Mouse (Mus musculus) heart, postnatal 0 days (tissue): ENCODE data around the gene Gm10964. TPM values are rescaled to one million over a fixed set of nuclear protein-coding genes. Genes with fewer than 3 reads are reported as not detected.

Experiments used
- ATAC-seq: fragments of 200-750 bp; cut with Nextera tagmentation; 2 replicates; pipeline ENCODE4 v1.8.0; 2017; ENCODE audit warnings: low read depth, moderate number of reproducible peaks, moderate library complexity; ENCODE audit not compliant: insufficient read depth
- DNase-seq: peaks from one replicate; pipeline ENCODE4 v3.0.0-alpha.2; 2016; ENCODE audit warnings: low spot score
- H3K27ac ChIP-seq: fragments of 300-500 bp; sonication (generic); 2 replicates; pipeline ENCODE4 v1.5.1; 2014; ENCODE audit warnings: low read depth, mild to moderate bottlenecking
- H3K27me3 ChIP-seq: fragments of 300-500 bp; sonication (generic); 2 replicates; pipeline ENCODE4 v1.6.1; 2014; ENCODE audit warnings: low read length, mixed read lengths; ENCODE audit not compliant: control insufficient read depth, insufficient read depth
- H3K36me3 ChIP-seq: fragments of 300-500 bp; sonication (generic); replicated peaks from 2 replicates; pipeline ENCODE4 v1.6.1; 2014; ENCODE audit warnings: low read length, mixed read lengths; ENCODE audit not compliant: control insufficient read depth, insufficient read depth
- H3K4me1 ChIP-seq: fragments of 300-500 bp; sonication (generic); 2 replicates; pipeline ENCODE4 v1.6.1; 2014; ENCODE audit warnings: antibody characterized with exemption; ENCODE audit not compliant: control insufficient read depth, insufficient read depth
- H3K4me2 ChIP-seq: fragments of 300-500 bp; sonication (generic); 2 replicates; pipeline ENCODE4 v1.6.1; 2014; ENCODE audit warnings: low read depth, mild to moderate bottlenecking, low read length, moderate library complexity
- H3K4me3 ChIP-seq: fragments of 300-500 bp; sonication (generic); 2 replicates; pipeline ENCODE4 v1.5.1; 2014; ENCODE audit warnings: low read depth, low read length
- H3K9ac ChIP-seq: fragments of 300-500 bp; sonication (generic); replicated peaks from 2 replicates; pipeline ENCODE4 v1.6.1; 2014; ENCODE audit warnings: low read depth, low read length, mixed read lengths
- H3K9me3 ChIP-seq: fragments of 300-500 bp; sonication (generic); replicated peaks from 2 replicates; pipeline ENCODE4 v1.6.1; 2016; ENCODE audit warnings: low read length; ENCODE audit not compliant: control insufficient read depth
- CTCF ChIP-seq: IDR thresholded peaks from 2 replicates; pipeline ENCODE4 v1.5.1; 2016; ENCODE audit warnings: antibody characterized with exemption, control low read depth, low read depth
- EP300 ChIP-seq: IDR thresholded peaks from 2 replicates; pipeline ENCODE4 v1.6.1; 2016; ENCODE audit warnings: antibody characterized with exemption, low read depth
- WGBS: fragments of 180-500 bp; shearing (Covaris S2); extraction: QIAGEN DNeasy Blood & Tissue Kit; methylation state at CpG from one replicate; pipeline ENCODE4 v1.1.7; 2014; 5-methylcytosine and 5-hydroxymethylcytosine counted together
- polyA plus RNA-seq: library from polyadenylated mRNA; unstranded; fragments of >200 nt; fragmentation: Nextera tagmentation; extraction: Ambion mirVana; gene quantifications from 2 replicates; pipeline ENCODE4 v1.2.1, GENCODE M21; 2015
- total RNA-seq: library from RNA; depleted of rRNA; stranded (reverse); fragments of >200 nt; gene quantifications from 2 replicates; pipeline ENCODE4 v1.2.3, GENCODE M21; 2014; ENCODE audit warnings: low replicate concordance

The Gm10964 gene
- total and polyA plus RNA-seq, 2 experiments from 2014 or later: not detected

DNA sequence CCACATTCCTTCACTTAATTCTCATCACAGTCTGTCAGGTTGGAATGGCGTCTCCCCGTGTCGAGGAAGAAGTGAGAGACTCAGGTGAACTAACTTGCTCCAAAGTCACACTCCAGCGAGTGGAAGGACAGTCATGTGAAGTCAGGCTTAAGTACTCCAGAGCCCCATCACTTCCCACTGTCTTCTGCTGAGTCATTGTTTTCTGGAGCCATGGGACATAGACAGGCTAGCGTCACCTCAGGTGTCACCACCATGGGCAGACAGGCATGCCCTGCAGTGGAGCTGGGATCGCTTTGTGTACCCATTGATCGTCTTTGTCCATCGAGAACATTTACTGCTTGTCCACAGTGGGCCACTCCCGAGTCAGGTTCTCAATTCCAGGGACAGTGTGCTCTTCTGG, 9.3 kb upstream of the Gm10964 start:
- H3K9ac ChIP-seq: no peak overlapping the region
- no peaks in the 10 kb centered on the region for H3K27me3 ChIP-seq
- no peak overlapping the region for H3K27ac ChIP-seq
- H3K36me3 ChIP-seq: no peaks in the 10 kb centered on the region
- no peaks in the 10 kb centered on the region for H3K9me3 ChIP-seq
- no peak overlapping the region for H3K4me3 ChIP-seq
- H3K4me1 ChIP-seq: peaks cover under 1% of the 10 kb centered on the region; the same call in 1 of the 2 replicates
- no peak for TF ChIP-seq CTCF
- TF ChIP-seq EP300: no peak
- no peak overlapping the region for H3K4me2 ChIP-seq
- no peak for ATAC-seq
- no peak for DNase-seq
- WGBS: 75% methylated on average over 9 of the region's 9 CpGs

DNA sequence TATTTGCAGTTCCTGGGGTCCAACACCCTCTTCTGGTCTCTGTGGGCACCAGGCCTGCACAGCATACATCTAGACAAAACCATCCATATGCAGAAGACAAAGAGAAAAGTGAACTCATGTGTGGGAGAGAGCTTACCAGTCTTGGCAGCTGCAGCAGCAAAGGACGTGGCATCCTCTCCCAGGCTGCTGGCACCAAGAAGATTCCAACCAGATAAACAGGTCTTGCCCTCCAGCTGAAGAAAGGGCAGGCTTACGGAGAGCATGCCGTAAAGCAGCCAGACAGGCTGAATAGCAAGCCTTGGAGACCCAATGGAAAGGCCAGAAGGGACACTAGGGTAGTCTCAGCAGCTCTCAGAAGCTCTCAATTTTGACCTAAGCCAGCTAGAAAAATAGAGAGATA, 7.0 kb upstream of the Gm10964 start:
- 90% methylated on average over 3 of the region's 3 CpGs for WGBS

DNA sequence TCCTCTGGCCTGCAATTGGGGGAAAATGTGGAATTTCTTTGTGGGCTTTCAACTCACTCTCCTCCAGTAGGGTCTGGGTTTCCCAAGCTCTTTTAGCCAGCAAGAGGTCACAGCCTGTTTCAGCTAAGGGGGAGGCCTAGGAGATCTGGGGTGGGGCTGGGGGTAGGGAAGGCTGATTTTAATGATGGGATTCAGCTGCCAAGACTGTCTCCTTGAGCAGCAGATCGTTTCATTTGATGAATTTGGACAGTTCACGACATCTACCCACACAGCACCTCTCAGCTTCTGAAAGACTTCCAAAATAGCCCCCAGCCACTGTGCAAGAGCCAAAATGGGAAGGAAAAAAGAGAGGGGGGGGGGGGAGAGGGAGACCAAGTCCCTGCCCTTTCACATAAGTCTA, 6.0 kb upstream of the Gm10964 start:
- H3K4me3 ChIP-seq: no peak overlapping the region
- ATAC-seq: no peak
- H3K36me3 ChIP-seq: no peaks in the 10 kb centered on the region
- no peak for DNase-seq
- no peaks in the 10 kb centered on the region for H3K27me3 ChIP-seq
- no peaks in the 10 kb centered on the region for H3K9me3 ChIP-seq
- H3K4me1 ChIP-seq: peaks cover 31% of the 10 kb centered on the region
- no peak overlapping the region for H3K4me2 ChIP-seq
- no peak overlapping the region for H3K9ac ChIP-seq
- TF ChIP-seq EP300 (no peak), CTCF (no peak)
- WGBS: 43% methylated on average over 2 of the region's 2 CpGs
- no peak overlapping the region for H3K27ac ChIP-seq

More for the DNA sequence above, 7.0 kb upstream of the Gm10964 start:
- Histone ChIP-seq H3K4me2 (no peak overlapping the region), H3K9me3 (no peaks in the 10 kb centered on the region), H3K27ac (no peak overlapping the region), H3K4me3 (no peak overlapping the region), H3K36me3 (no peaks in the 10 kb centered on the region), H3K4me1 (peaks cover 23% of the 10 kb centered on the region), H3K9ac (no peak overlapping the region), H3K27me3 (no peaks in the 10 kb centered on the region)
- no peak for DNase-seq
- no peak for TF ChIP-seq EP300
- no peak for TF ChIP-seq CTCF
- no peak for ATAC-seq

DNA sequence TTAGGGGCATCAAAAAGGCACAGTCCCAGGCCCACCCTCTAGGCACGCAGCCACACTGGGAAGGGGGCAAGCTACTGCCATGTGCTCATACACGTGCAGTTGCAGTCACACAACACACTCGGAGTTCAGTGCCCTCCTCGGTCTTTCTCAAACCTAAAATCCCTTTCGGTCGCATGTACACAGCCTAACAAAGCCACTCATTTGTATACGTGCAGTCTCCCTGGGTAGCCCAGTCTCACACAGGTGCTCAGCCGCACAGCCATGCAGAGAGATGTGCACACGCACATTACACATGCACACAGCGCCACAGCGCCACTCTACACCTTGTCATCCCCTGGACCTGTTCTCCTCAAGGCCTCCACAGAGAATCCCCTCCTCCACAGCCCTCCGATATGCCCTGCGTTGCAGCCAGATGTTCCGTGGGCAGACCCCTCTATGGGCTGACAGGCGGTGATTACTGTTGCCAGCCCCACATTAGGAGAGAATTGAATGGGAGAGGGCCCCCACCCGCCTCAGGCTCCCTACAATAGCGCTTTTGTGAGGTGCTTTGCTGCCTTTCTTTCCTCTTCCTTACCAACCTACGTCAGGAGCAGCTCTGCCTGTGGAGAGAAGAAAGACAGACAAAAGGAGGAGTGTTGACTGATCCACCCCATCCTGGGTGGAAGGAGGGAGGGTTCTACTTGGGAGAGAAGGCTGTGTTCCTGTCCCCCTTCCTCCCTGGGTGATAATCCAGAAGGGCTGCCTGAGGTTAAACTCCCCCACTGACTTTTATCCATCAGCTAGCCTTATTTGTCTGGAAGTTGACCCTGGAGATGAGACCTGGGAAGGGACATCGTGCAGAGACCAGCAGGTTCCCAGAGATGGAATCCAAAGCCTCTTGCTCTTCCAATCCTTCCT, 5.1 kb upstream of the Gm10964 start:
- peak overlapping the region; percentile 35; the same call in 1 of the 2 replicates for H3K4me2 ChIP-seq
- no peak for DNase-seq
- WGBS: 53% methylated on average over 19 of the region's 19 CpGs
- no peak for TF ChIP-seq EP300
- TF ChIP-seq CTCF: no peak
- no peak overlapping the region for H3K9ac ChIP-seq
- H3K4me3 ChIP-seq: no peak overlapping the region
- no peak overlapping the region for H3K27ac ChIP-seq
- no peak for ATAC-seq
- H3K27me3 ChIP-seq: no peaks in the 10 kb centered on the region
- no peaks in the 10 kb centered on the region for H3K9me3 ChIP-seq
- 0 out of 2 replicates have a peak, but pooled peaks cover 3% of the 10 kb centered on the region for H3K36me3 ChIP-seq
- H3K4me1 ChIP-seq: peaks cover 31% of the 10 kb centered on the region

DNA sequence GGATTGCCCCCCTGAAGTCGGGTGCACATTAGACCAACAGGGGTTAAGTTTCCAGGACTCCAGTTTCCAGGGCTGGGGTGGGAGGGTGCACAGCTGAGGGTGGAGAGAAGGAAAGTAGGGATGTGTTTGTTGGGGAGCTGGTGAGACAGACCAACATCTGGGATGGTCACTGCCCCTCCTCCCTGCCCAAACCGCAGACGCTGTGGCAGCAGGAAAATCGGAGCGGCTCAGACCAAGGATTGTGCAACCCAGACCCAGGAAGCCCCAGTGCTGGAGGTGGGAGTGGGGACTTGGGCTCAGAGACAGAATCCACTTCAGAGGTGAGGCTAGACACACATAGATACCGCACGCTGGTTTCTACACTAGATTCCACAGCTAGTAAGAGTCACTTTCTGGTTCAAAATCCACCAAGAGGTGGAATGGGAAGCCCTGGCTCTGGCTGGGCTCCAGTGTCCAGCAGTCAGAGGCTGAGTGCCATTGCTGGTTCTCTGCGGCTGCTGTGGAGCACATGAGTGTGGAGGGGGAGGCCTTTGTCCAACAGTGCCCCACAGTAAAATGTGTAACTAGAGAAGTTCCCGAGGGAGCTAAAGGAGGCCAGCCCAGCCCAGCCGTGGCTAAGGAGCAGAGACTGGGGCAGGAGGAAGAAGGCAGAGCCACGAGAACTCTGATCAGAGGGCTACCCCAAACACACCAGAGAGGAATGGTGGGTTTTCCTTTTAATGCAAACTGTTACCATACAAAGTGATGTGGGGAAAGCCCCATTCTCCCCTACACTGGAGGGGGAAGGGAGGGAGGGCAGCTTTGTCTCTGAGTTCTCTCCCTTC, 4.3 kb upstream of the Gm10964 start:
- Histone ChIP-seq H3K27ac (peak overlapping the region; percentile 75; the same call in 1 of the 2 replicates), H3K27me3 (no peaks in the 10 kb centered on the region), H3K36me3 (0 out of 2 replicates have a peak, but pooled peaks cover 3% of the 10 kb centered on the region), H3K4me2 (peak overlapping the region; percentile 35), H3K9ac (no peak overlapping the region), H3K9me3 (no peaks in the 10 kb centered on the region), H3K4me1 (peaks cover 31% of the 10 kb centered on the region), H3K4me3 (no peak overlapping the region)
- 15% methylated on average over 11 of the region's 11 CpGs for WGBS
- TF ChIP-seq CTCF (no peak), EP300 (no peak)
- peak; percentile 30 for DNase-seq
- ATAC-seq: peak; percentile 12; the same call in 1 of the 2 replicates
